Mouse (Mus musculus): ENCODE data around the gene Pde8b. TPM values are rescaled to one million over a fixed set of nuclear protein-coding genes. Genes with fewer than 3 reads are reported as not detected.

Gene Pde8b
- 5.8 and 6.2 TPM in 2 replicates for polyA plus RNA-seq (2015; fragmentation: Nextera tagmentation; extraction: Ambion mirVana)

GRCm38 (mm10) chr13:95249511-95250456 lies at the start of gene Pde8b:
Gene Pde8b, minus strand, starts transcription at chr13:95250336.
- 5% methylated on average over 37 of the region's 37 CpGs for WGBS
- Histone ChIP-seq H3K4me3 (peak within 1 kb of the TSS; percentile 44), H3K4me2 (peak within 1 kb of the TSS; percentile 81), H3K9ac (peak within 1 kb of the TSS; percentile 64), H3K9me3 (no peaks in the 10 kb centered on the region), H3K27me3 (peaks cover 37% of the 10 kb centered on the region), H3K36me3 (no peaks in the 10 kb centered on the region), H3K4me1 (replicated peaks) (peaks cover 10% of the 10 kb centered on the region), H3K27ac (no peak within 1 kb of the TSS)
- no peak; the same call in 1 of the 2 replicates for ATAC-seq (ENCODE audit: low FRiP score)

- no peaks in the 10 kb centered on the region for H3K36me3 ChIP-seq
Measured at GRCm38 (mm10) chr13:95291983-95292382, 41.8 kb upstream of the Pde8b start.

DNA sequence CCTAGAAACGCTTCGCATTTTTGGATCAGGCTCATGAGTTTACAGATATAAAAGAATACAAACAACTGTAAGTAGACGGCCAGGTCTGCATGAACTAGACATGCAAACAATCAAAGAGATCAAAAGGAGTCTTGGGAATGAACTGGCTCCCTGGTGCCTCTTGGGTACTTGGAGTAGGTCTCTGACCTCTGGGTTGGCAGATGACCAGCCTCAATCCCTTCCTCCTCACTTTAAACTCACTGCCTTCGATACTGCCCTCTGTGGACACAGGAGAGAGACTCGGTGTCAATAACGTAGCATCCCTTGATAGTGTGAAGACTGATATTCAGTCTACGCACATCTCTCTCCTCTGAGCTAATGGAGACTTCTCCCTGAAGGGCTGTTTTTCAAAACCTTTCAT lies 37.9 kb upstream of the Pde8b start:
- Histone ChIP-seq H3K4me3 (no peak overlapping the region), H3K4me1 (replicated peaks) (no peaks in the 10 kb centered on the region), H3K27me3 (peaks cover 14% of the 10 kb centered on the region; the same call in 1 of the 2 replicates), H3K36me3 (no peaks in the 10 kb centered on the region), H3K9ac (no peak overlapping the region), H3K27ac (no peak overlapping the region), H3K4me2 (no peak overlapping the region), H3K9me3 (no peaks in the 10 kb centered on the region)
- WGBS = 72% methylated on average over 7 of the region's 7 CpGs
- no peak for ATAC-seq (ENCODE audit: low FRiP score)

More at GRCm38 (mm10) chr13:95291983-95292382, 41.8 kb upstream of the Pde8b start:
- Histone ChIP-seq H3K4me2 (no peak overlapping the region), H3K9me3 (no peaks in the 10 kb centered on the region), H3K27me3 (peaks cover 17% of the 10 kb centered on the region; the same call in 1 of the 2 replicates), H3K9ac (no peak overlapping the region), H3K4me3 (no peak overlapping the region), H3K27ac (no peak overlapping the region), H3K4me1 (replicated peaks) (no peaks in the 10 kb centered on the region)
- no peak for ATAC-seq (ENCODE audit: low FRiP score)
- WGBS = 45% methylated on average over 4 of the region's 4 CpGs

DNA sequence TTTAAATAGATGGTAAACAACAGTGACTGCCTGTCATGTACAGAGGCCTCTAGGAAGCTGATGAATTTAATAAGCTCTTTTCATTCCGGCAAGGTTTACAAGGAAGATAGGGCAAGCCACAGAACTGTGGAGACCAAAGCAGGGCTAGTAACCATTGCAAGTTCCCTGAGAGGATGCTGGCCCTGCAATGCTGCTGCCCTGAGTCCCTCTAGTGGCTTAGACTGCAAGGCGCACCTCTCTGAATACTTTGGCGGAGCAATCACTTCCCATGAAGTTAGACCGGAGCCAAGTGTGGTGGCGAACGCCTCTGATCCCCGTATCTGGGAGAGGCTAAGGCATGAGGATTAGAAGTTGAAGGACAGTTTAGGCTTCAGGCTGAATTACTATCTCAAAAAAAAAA lies 36.9 kb upstream of the Pde8b start:
- Histone ChIP-seq H3K9me3 (no peaks in the 10 kb centered on the region), H3K27me3 (peaks cover 14% of the 10 kb centered on the region; the same call in 1 of the 2 replicates), H3K9ac (no peak overlapping the region), H3K36me3 (no peaks in the 10 kb centered on the region), H3K4me1 (replicated peaks) (no peaks in the 10 kb centered on the region), H3K4me2 (no peak overlapping the region), H3K27ac (no peak overlapping the region), H3K4me3 (no peak overlapping the region)
- peak; percentile 82 for ATAC-seq (ENCODE audit: low FRiP score)
- 8% methylated on average over 7 of the region's 7 CpGs for WGBS

DNA sequence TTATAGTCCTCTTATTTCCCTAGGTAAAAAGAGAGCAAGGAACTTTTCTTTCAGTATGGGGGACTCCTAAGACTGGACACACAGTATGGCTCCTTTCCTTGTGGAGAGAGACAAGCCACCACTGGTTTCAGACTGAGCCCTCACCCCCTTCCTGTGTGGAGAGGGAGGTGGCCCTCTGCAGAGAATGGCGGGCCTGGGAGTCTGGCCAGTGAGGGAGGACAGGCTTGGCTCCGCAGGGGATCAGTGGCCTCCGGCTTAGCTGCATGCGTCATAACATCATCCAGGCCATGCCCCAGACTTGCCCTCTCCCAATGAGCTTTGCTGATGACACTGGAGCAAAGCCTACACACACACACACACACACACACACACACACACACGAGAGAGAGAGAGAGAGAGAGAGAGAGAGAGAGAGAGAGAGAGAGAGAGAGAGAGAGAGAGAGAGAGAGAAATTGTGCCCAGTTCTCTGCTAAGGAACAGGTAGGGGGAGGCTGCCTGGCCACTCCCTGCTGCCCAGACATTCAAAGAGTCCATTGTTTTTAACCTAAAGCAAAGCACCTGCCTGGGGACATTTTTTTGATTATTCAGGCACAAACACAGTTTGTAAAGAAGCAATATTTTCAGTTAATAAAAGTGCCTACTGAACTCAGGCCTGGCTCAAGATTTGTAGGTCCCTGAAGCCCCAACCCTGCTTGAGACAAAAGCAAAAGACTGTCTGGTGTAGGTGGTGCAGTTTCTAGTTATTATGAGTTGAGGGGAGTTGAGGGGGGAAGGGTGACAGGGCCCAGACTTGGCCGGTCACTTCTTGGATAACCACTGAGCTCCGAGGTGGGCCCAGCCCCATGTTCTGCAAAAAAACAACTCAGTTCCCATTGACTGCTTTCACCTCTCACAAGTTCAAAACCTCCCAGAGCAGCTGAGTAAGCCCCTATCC lies 31.9 kb upstream of the Pde8b start:
- H3K27ac ChIP-seq = no peak overlapping the region
- no peak overlapping the region for H3K9ac ChIP-seq
- H3K27me3 ChIP-seq = no peaks in the 10 kb centered on the region
- H3K4me3 ChIP-seq = no peak overlapping the region
- no peaks in the 10 kb centered on the region for H3K36me3 ChIP-seq
- no peaks in the 10 kb centered on the region for H3K9me3 ChIP-seq
- H3K4me2 ChIP-seq = no peak overlapping the region
- 47% methylated on average over 6 of the region's 7 CpGs for WGBS
- 0 out of 2 replicates have a peak, but pooled peaks have one; percentile 59 for ATAC-seq (ENCODE audit: low FRiP score)
- peaks cover 10% of the 10 kb centered on the region; the same call in 1 of the 2 replicates for H3K4me1 ChIP-seq (replicated peaks)

DNA sequence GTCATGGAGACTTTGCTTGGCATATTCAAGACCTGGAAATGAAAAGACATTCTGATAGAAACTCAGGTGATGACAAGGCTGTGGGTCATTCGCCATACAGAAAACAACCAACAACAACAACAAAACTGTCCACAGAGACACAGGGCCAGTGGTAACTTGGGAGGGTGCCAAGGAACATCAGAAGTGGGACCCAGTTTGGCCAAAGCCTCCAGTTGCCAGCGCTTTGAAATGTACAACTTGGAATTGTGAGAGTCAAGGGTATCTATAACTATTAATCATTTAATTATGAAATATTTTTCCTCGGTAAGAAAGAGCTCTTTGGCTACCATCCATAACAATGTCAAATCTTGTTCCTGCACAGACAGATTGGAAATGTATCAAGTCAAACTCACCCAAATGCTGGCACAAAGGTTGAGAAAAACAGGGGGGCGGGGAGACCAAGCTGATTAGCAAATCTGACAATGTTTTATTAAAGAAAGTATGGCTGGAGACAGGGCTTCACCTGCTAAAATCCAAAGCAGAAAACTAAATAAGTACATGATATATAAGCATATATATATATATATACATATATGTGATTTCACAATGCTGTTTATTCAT lies 28.4 kb upstream of the Pde8b start:
- Histone ChIP-seq H3K27me3 (no peaks in the 10 kb centered on the region), H3K4me2 (no peak overlapping the region), H3K27ac (no peak overlapping the region), H3K36me3 (no peaks in the 10 kb centered on the region), H3K9ac (no peak overlapping the region), H3K4me1 (replicated peaks) (peaks cover 10% of the 10 kb centered on the region; the same call in 1 of the 2 replicates), H3K9me3 (no peaks in the 10 kb centered on the region), H3K4me3 (no peak overlapping the region)
- ATAC-seq (ENCODE audit: low FRiP score) = no peak
- WGBS = 90% methylated on average over 4 of the region's 4 CpGs

DNA sequence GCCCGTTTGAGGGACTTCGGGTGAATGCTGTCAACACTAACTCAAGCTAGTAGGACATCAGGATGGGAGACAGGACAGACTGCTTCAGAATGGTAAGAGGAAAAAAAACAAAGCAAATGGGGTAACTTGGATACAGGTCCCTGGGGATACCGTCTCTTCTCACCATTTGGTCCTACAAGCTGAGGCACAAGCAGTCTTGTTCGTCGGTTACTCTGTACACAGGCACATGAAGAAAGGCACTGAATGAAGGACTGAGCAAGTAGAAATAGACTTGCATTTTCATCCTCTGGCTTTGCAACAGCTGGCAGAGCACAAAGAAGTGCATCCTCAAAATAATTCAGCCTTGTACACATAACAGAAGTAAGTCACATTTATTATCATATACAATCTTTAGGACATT lies 14.6 kb upstream of the Pde8b start:
- 76% methylated on average over 5 of the region's 5 CpGs for WGBS
- H3K9ac ChIP-seq = no peak overlapping the region
- ATAC-seq (ENCODE audit: low FRiP score) = no peak

GRCm38 (mm10) chr13:95260886-95261789 lies 11.0 kb upstream of the Pde8b start:
- Histone ChIP-seq H3K27ac (no peak overlapping the region), H3K4me1 (replicated peaks) (no peaks in the 10 kb centered on the region), H3K36me3 (no peaks in the 10 kb centered on the region), H3K4me2 (no peak overlapping the region), H3K4me3 (no peak overlapping the region), H3K27me3 (no peaks in the 10 kb centered on the region), H3K9ac (no peak overlapping the region), H3K9me3 (no peaks in the 10 kb centered on the region)
- no peak for ATAC-seq (ENCODE audit: low FRiP score)
- whole genome bisulfite sequencing = 72% methylated on average over 9 of the region's 9 CpGs

More for the DNA sequence above, 14.6 kb upstream of the Pde8b start:
- Histone ChIP-seq H3K4me1 (replicated peaks) (no peaks in the 10 kb centered on the region), H3K36me3 (no peaks in the 10 kb centered on the region), H3K27ac (no peak overlapping the region), H3K4me2 (no peak overlapping the region), H3K27me3 (no peaks in the 10 kb centered on the region), H3K4me3 (no peak overlapping the region), H3K9me3 (no peaks in the 10 kb centered on the region)

DNA sequence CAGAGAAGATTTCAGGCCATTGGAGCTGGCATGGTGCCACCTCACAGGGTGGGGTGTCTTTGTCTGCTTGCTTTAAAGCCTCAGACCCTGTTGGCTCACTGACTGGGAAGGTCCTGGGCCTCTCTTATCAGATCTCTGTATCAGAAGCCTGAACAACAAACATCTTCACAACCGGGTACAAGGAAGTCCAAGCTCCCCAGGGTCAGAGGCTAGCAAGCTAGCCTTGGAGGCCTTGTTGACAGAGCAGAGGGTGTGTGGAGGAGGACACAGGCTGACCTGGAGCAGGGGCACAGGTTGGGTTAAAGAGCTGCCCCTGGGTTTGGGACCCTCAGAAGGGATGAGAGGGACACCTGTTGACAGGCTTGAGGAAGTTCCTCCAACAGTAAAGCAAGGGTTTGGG lies 10.3 kb upstream of the Pde8b start:
- Histone ChIP-seq H3K4me2 (no peak overlapping the region), H3K27me3 (no peaks in the 10 kb centered on the region), H3K4me1 (replicated peaks) (no peaks in the 10 kb centered on the region), H3K9me3 (no peaks in the 10 kb centered on the region), H3K36me3 (no peaks in the 10 kb centered on the region), H3K4me3 (no peak overlapping the region), H3K27ac (no peak overlapping the region), H3K9ac (no peak overlapping the region)
- 71% methylated on average over 1 of the region's 1 CpGs for WGBS
- no peak for ATAC-seq (ENCODE audit: low FRiP score)

DNA sequence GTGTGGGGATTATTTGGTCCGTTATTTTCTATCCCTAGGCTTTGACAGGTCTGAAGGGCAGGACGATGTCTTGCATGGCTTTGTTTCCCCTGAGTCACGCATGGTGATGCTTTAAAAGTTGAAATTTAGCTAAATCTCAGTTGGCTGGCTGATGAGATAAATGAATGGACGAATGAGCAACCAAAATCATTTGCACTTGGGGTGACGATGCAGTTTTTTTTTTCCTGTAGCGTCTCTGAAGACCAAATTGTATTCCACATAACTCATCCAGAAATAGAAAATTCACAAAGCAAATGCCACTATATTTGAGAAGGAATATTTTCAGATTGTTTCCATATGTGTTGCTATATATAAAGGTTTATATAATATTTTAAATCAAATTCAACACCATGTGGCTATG lies 6.9 kb upstream of the Pde8b start:
- peaks cover 2% of the 10 kb centered on the region; the same call in 1 of the 2 replicates for H3K27me3 ChIP-seq
- no peak overlapping the region for H3K4me2 ChIP-seq
- H3K4me1 ChIP-seq (replicated peaks) = no peaks in the 10 kb centered on the region
- no peak overlapping the region for H3K9ac ChIP-seq
- H3K4me3 ChIP-seq = no peak overlapping the region
- no peaks in the 10 kb centered on the region for H3K9me3 ChIP-seq
- H3K36me3 ChIP-seq = no peaks in the 10 kb centered on the region
- no peak overlapping the region for H3K27ac ChIP-seq
- WGBS = 90% methylated on average over 6 of the region's 6 CpGs
- ATAC-seq (ENCODE audit: low FRiP score) = no peak

DNA sequence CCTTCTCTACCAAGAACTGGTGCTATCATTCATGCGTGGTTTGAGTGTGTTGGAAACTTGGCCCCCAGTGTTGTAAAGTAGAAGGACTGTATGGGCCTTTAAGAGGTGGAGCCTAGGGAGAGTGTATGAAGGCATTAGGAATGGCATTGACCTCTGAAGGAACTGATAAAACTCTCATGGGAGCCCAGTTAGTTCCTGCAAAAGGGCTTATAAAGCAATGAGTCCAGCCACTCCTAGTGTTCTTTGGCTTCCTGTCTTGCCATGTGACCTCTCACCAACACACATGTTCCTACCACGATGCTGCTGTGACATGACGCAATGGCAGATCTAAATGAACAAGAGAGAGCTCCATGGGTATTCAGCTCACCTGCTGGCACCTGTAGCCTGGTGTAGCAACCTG lies 4.9 kb upstream of the Pde8b start:
- ATAC-seq (ENCODE audit: low FRiP score) = no peak
- Histone ChIP-seq H3K4me1 (replicated peaks) (peaks cover 3% of the 10 kb centered on the region), H3K4me3 (no peak overlapping the region), H3K9me3 (no peaks in the 10 kb centered on the region), H3K27me3 (peaks cover 20% of the 10 kb centered on the region), H3K27ac (no peak overlapping the region), H3K36me3 (no peaks in the 10 kb centered on the region), H3K4me2 (no peak overlapping the region), H3K9ac (no peak overlapping the region)
- 94% methylated on average over 3 of the region's 3 CpGs for WGBS
